Comparison of ENCODE assay signal across 26 mouse cellular contexts in genomic region chr12:81000924-81001323, GRCm38 (mm10). TPM values are rescaled to one million over a fixed set of nuclear protein-coding genes. Genes with fewer than 3 reads are reported as not detected.
DNase-seq lines count a peak whose midpoint lies in the region; ATAC-seq and TF ChIP-seq lines count a peak whose summit lies in the region.
"Had no signal": no experiment of that assay in that cellular context is flagged by ENCODE, and none has a peak within 500 bp of the region (broad histone marks: within the 10 kb centered on the region; RNA-seq: fewer than 3 reads in every experiment).

No protein-coding gene starts in this region.

- H3K4me1 ChIP-seq in heart, embryonic 10.5 days: peaks cover 8% of the 10 kb centered on the region
- H3K4me1 ChIP-seq in heart, embryonic 12.5 days (replicated peaks): peaks cover 7% of the 10 kb centered on the region
- no peaks in the 10 kb centered on the region for H3K4me1 ChIP-seq in stomach, postnatal 0 days (replicated peaks; ENCODE audit: control insufficient read depth, insufficient read depth)

- 77% methylated on average over 4 of the region's 4 CpGs for WGBS in heart, embryonic 10.5 days
- 71% methylated on average over 4 of the region's 4 CpGs for WGBS in heart, embryonic 12.5 days
- WGBS in stomach, postnatal 0 days: 57% methylated on average over 4 of the region's 4 CpGs

- intact Hi-C loops in left cerebral cortex, postnatal 4 days (cut with DNase I): no loop called here

- H3K27me3 ChIP-seq in heart, embryonic 10.5 days (ENCODE audit: insufficient read depth, poor library complexity, severe bottlenecking): peaks cover 41% of the 10 kb centered on the region
- H3K27me3 ChIP-seq in heart, embryonic 12.5 days (replicated peaks): peaks cover 32% of the 10 kb centered on the region
- no peaks in the 10 kb centered on the region for H3K27me3 ChIP-seq in stomach, postnatal 0 days (ENCODE audit: control insufficient read depth, insufficient read depth, low read length)

- H3K4me3 ChIP-seq in heart, embryonic 10.5 days: no peak overlapping the region
- H3K4me3 ChIP-seq in heart, embryonic 12.5 days: no peak overlapping the region
- H3K4me3 ChIP-seq in stomach, postnatal 0 days (ENCODE audit: low read depth, low read length): no peak overlapping the region
- H3K4me3 ChIP-seq: embryonic facial prominence, embryonic 12.5 days; forebrain, embryonic 12.5 days; heart, embryonic 15.5 days; hindbrain, embryonic 10.5 days; intestine, embryonic 15.5 days had no signal

- no peak overlapping the region for H3K4me2 ChIP-seq in heart, embryonic 12.5 days
- H3K4me2 ChIP-seq in stomach, postnatal 0 days (replicated peaks; ENCODE audit: low read depth): no peak overlapping the region
- H3K4me2 ChIP-seq: embryonic facial prominence, embryonic 12.5 days; forebrain, embryonic 12.5 days; heart, embryonic 15.5 days; hindbrain, embryonic 14.5 days; intestine, embryonic 15.5 days had no signal

- H3K9ac ChIP-seq in heart, embryonic 12.5 days: no peak overlapping the region
- no peak overlapping the region for H3K9ac ChIP-seq in stomach, postnatal 0 days (ENCODE audit: low read length)
- H3K9ac ChIP-seq: embryonic facial prominence, embryonic 12.5 days; forebrain, embryonic 12.5 days; forebrain, postnatal 0 days; heart, embryonic 15.5 days; hindbrain, embryonic 14.5 days; intestine, embryonic 15.5 days had no signal

- H3K9me3 ChIP-seq in heart, embryonic 10.5 days: no peaks in the 10 kb centered on the region
- peaks cover 1% of the 10 kb centered on the region; the same call in 1 of the 2 replicates for H3K9me3 ChIP-seq in heart, embryonic 12.5 days (replicated peaks)
- no peaks in the 10 kb centered on the region for H3K9me3 ChIP-seq in stomach, postnatal 0 days (ENCODE audit: control insufficient read depth, low read length)
- H3K9me3 ChIP-seq: forebrain, embryonic 12.5 days; heart, embryonic 15.5 days; intestine, embryonic 15.5 days had no signal

- TF ChIP-seq EP300 in stomach, postnatal 0 days (optimal IDR thresholded peaks at IDR 0.05): no peak

- TF ChIP-seq CTCF in stomach, postnatal 0 days (IDR thresholded peaks at IDR 0.05; ENCODE audit: low read depth): no peak

- no peaks in the 10 kb centered on the region for H3K36me3 ChIP-seq in heart, embryonic 10.5 days
- no peaks in the 10 kb centered on the region for H3K36me3 ChIP-seq in heart, embryonic 12.5 days
- H3K36me3 ChIP-seq in stomach, postnatal 0 days (ENCODE audit: control insufficient read depth, insufficient read depth, low read length): no peaks in the 10 kb centered on the region
- H3K36me3 ChIP-seq: embryonic facial prominence, embryonic 12.5 days; forebrain, embryonic 12.5 days; heart, embryonic 15.5 days; hindbrain, embryonic 10.5 days; intestine, embryonic 15.5 days had no signal

- peak; percentile 36 for DNase-seq in heart, embryonic 10.5 days (ENCODE audit: low spot score)
- peak; percentile 91 for DNase-seq in A20 (ENCODE audit: low read depth, low spot score)
- no peak for DNase-seq in stomach, postnatal 0 days (ENCODE audit: low spot score)
- no peak for DNase-seq in thymus, postnatal 36 days
- no peak for DNase-seq in left cerebral cortex, postnatal 4 days
- DNase-seq: adrenal gland, postnatal 14 days; B cell, adult 2 months; cerebellum, adult 11-12 months; cerebellum, adult 9-10 months; cerebellum, postnatal 36 days; forebrain, postnatal 0 days; gastrocnemius, postnatal 14 days; heart, postnatal 14 days had no signal

- no peak for ATAC-seq in heart, embryonic 12.5 days (ENCODE audit: insufficient number of reproducible peaks, low FRiP score)
- peak; percentile 56; the same call in 1 of the 2 replicates for ATAC-seq in common myeloid progenitor, adult 5-6 weeks (replicated peaks; ENCODE audit: low read depth, poor library complexity, severe bottlenecking)
- ATAC-seq in stomach, postnatal 0 days (ENCODE audit: low FRiP score, low TSS enrichment): peak; percentile 72
- ATAC-seq: activated CD4-positive, CD25-positive, alpha-beta regulatory T cell, adult 4 months; CD4-positive, CD25-positive, alpha-beta regulatory T cell, adult 4 months; forebrain, postnatal 0 days; intestine, embryonic 15.5 days had no signal

- H3K27ac ChIP-seq in heart, embryonic 10.5 days: no peak overlapping the region
- no peak overlapping the region for H3K27ac ChIP-seq in heart, embryonic 12.5 days (ENCODE audit: poor library complexity, severe bottlenecking)
- H3K27ac ChIP-seq in stomach, postnatal 0 days (replicated peaks): no peak overlapping the region
- H3K27ac ChIP-seq: embryonic facial prominence, embryonic 12.5 days; forebrain, embryonic 12.5 days; heart, embryonic 15.5 days; hindbrain, embryonic 14.5 days; intestine, embryonic 15.5 days had no signal

RNA-seq across cellular contexts. Expression of gene Smoc1, which starts 25.7 kb away (rescaled TPM):
- polyA plus RNA-seq in heart, embryonic 10.5 days (2016; fragmentation: Nextera tagmentation; extraction: Ambion mirVana): 4.3 and 6.2 TPM in 2 replicates
- 5.8 and 6.9 TPM in 2 replicates for polyA plus RNA-seq in heart, embryonic 12.5 days (2016; fragmentation: Nextera tagmentation; extraction: Ambion mirVana)
- total RNA-seq in common myeloid progenitor, adult 5-6 weeks (2017): 0.34 and 0.96 TPM in 2 replicates
- 0.65 and 1.0 TPM in 2 replicates for polyA plus RNA-seq in stomach, postnatal 0 days (2015; fragmentation: Nextera tagmentation; extraction: Ambion mirVana)
- 10 to 100 TPM; 15.8 to 17.2 TPM for total RNA-seq in left cerebral cortex, postnatal 4 days (2021)

RNA-seq across cellular contexts. Expression of gene Slc10a1, which starts 32.4 kb away (rescaled TPM):
- polyA plus RNA-seq in heart, embryonic 10.5 days (2016; fragmentation: Nextera tagmentation; extraction: Ambion mirVana): 0.55 and 0.58 TPM in 2 replicates
- polyA plus RNA-seq in heart, embryonic 12.5 days (2016; fragmentation: Nextera tagmentation; extraction: Ambion mirVana): 0.53 and 0.64 TPM in 2 replicates
- total RNA-seq in common myeloid progenitor, adult 5-6 weeks (2017): 2.3 TPM in 1 of 2 replicates, not detected in the other
- polyA plus RNA-seq in stomach, postnatal 0 days (2015; fragmentation: Nextera tagmentation; extraction: Ambion mirVana): 0.58 and 1.1 TPM in 2 replicates
- total RNA-seq in left cerebral cortex, postnatal 4 days (2021): not detected
- total RNA-seq: adrenal gland, adult 18-20 months; forebrain, postnatal 0 days; gastrocnemius, postnatal 14 days; heart, postnatal 14 days had no signal
- polyA plus RNA-seq: forebrain, postnatal 0 days; G1E; gonadal fat pad, adult 2 months had no signal

RNA-seq across cellular contexts. Expression of gene Srsf5, which starts 55.6 kb away (rescaled TPM):
- polyA plus RNA-seq in heart, embryonic 10.5 days (2016; fragmentation: Nextera tagmentation; extraction: Ambion mirVana): 386 and 404 TPM in 2 replicates
- polyA plus RNA-seq in heart, embryonic 12.5 days (2016; fragmentation: Nextera tagmentation; extraction: Ambion mirVana): 439 and 445 TPM in 2 replicates
- total RNA-seq in common myeloid progenitor, adult 5-6 weeks (2017): 875 and 880 TPM in 2 replicates
- 283 and 303 TPM in 2 replicates for polyA plus RNA-seq in stomach, postnatal 0 days (2015; fragmentation: Nextera tagmentation; extraction: Ambion mirVana)
- total RNA-seq in left cerebral cortex, postnatal 4 days (2021): 100 to 1,000 TPM; 307 to 334 TPM

Comparison
In these comparisons a context has a peak if more than half of its experiments do, and no peak if none do; other contexts are left out.
1. DNase-seq: peak in heart, embryonic 10.5 days (single experiment) and A20 (single experiment); none in stomach, postnatal 0 days (single experiment), thymus, postnatal 36 days (0 of 2) and left cerebral cortex, postnatal 4 days (single experiment).